Mouse (Mus musculus): Measurements from ENCODE around the gene 4921536K21Rik.
"Not testable (repeated sequence)": the region's sequence is repeated elsewhere in the genome, so short reads cannot be mapped to it uniquely, and the experiment has no call there.

4921536K21Rik gene

GRCm38 (mm10) chr11:3911440-3911839, 16.5 kb upstream of the 4921536K21Rik start:
- not testable (repeated sequence) for DNase-seq (ENCODE audit: low spot score in 2 of 2)

DNA sequence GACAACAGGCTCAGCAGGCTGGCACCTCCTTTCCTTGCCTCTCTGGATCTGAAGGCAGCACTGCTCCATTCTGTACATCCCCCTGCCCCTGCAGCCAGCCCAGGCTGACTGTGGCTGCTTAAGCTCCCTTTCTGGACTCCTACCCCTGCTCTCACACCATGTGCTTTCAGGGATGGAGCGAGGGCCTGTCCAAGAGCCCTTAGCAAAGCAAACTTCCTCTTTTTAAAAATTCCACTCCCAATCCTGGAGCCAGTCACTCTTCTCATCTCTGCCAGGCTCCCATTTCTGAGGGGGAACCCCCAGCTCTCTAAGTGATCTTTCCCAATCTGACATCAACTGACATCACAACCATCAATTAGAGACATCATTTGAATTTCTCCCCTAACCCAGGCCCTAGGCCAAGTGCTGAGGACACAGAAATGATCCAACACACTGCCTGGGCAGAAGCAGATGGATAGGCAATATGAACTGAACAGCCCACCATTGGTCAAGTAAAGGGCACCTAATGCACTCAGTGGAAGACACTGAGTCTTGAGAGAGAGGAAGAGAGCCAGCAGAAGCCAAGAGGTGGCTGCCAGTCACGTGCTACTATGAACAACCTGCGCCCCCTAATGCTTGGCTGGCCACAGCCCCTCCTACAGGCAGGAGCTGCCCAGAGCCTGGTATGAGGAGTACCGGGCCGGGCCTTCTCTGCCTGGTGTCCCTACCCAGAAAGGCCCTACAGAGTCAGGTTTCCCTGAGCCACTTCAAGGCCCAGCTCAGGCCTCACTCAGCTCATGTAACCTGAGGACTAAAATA, 15.8 kb upstream of the 4921536K21Rik start:
- DNase-seq (ENCODE audit: low spot score in 2 of 2) = no peak

- DNase-seq (ENCODE audit: low spot score in 2 of 2) = no peak
Observed at GRCm38 (mm10) chr11:3909236-3909635, 14.3 kb upstream of the 4921536K21Rik start.

DNA sequence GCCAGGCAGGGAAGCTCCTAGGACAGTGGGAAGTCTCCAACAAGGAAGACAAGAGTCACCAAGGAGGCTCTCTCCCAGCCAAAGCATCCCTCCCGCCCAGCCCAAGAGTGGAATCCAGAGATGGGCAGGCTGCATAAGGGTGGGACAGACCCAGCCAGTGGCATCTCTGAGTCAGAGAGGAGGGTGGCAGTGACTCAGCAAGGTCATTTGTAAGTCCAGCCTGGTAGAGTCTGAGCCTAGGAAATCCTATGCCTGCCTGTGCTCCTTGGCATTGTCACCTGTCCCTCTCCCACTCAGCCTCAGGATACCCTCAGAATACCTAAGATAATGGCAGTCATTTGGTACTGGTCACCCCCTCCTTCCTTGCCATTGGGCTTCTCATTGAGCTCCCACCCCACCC, 10.5 kb upstream of the 4921536K21Rik start:
- no peak for DNase-seq (ENCODE audit: low spot score in 2 of 2)

GRCm38 (mm10) chr11:3904673-3905072, 9.8 kb upstream of the 4921536K21Rik start:
- DNase-seq (ENCODE audit: low spot score in 2 of 2) = no peak

DNA sequence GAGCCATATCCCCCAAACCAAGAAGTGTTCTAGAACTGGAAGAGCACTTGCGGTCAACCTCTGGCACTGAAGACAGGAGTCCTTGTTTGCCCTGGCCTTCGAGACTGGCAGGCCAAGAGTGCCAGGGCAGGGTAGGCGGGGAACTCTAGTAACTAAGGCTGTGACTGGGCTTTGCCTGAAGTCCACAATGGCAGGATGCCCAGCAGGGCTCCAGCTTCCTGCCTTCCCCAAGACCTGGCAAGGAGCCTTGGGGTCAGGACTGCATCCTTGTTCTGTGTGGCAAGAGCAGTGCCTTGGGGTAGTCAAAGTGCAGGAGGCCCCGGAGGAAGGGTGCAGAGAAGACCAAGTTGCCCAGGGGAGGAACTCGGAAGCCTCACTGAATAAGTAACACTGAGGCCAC, 8.1 kb upstream of the 4921536K21Rik start:
- DNase-seq (ENCODE audit: low spot score in 2 of 2) = peak in 1 of 2 experiments; percentile 44

- no peak for DNase-seq (ENCODE audit: low spot score in 2 of 2)
Observed at GRCm38 (mm10) chr11:3902516-3902915, 7.6 kb upstream of the 4921536K21Rik start.

DNA sequence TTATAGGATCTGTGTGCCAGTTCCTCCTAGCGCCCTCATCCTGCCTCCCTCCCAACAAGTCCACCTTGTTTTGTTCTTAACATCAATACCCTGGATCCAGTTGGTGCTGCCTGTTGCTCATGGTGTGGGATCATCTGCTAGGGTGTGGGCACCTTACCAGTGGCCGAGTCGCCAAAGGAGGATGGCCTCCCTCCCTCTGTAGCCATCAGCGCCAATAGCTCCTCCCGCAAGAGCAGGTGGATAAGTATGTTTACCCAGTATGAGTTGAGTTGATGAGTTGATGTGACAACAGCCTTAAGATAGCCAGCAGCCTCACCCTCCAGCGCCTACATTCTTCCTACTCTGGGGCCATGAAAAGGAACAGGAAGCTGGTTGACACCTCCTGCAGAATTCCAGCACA, 5.4 kb upstream of the 4921536K21Rik start:
- no peak for DNase-seq (ENCODE audit: low spot score in 2 of 2)

DNA sequence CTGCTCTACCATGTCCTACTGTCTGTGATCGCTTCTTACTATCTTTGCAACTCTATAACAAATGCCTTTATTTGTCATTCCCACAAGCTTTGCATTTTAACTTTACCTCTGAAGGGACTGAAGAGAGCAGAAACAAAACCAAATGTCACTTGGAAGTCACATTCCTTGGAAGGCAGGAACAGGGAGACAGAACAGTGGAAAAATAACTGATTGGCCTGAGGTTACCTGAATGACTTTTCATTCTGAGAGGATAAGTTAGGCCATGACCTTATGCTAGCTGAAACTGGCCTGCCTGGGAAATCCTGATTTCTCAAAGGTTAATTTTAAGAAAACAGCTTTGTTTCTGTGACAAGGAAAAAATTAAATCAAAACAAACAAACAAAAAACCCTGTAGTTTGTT, 1.0 kb upstream of the 4921536K21Rik start:
- no peak for DNase-seq (ENCODE audit: low spot score in 2 of 2)

GRCm38 (mm10) chr11:3895458-3895857, 560 bp upstream of the 4921536K21Rik start:
- no peak for DNase-seq (ENCODE audit: low spot score in 2 of 2)

- DNase-seq (ENCODE audit: low spot score in 2 of 2) = no peak
Observed at GRCm38 (mm10) chr11:3893970-3894369, 928 bp downstream of the 4921536K21Rik start.

GRCm38 (mm10) chr11:3887331-3887730, 7.6 kb downstream of the 4921536K21Rik start:
- no peak for DNase-seq (ENCODE audit: low spot score in 2 of 2)

- no peak for DNase-seq (ENCODE audit: low spot score in 2 of 2)
Observed at GRCm38 (mm10) chr11:3883711-3884110, 11.2 kb downstream of the 4921536K21Rik start.

DNA sequence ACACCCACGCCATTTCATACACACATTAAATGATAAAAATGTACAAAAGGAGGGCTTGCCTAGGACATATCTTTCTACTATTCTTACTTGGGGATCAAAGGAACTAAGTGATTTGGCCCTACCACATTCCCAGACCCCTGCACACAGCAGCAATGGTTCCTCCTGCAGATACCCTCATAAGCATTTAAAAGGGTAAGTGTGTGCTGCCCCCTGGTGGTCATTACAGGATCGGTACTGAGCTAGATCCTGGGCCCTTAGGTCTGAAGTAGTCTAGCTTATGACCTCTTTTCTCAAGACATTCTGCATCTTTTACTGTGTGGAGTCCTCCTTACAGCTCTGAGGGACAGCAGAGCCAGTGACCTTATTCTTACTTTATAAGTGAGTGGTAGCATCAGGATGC, 15.1 kb downstream of the 4921536K21Rik start:
- peak; percentile 68 to 69 for DNase-seq (ENCODE audit: low spot score in 2 of 2)

- DNase-seq (ENCODE audit: low spot score in 2 of 2) = no peak
Observed at GRCm38 (mm10) chr11:3878660-3879059, 16.2 kb downstream of the 4921536K21Rik start.

DNA sequence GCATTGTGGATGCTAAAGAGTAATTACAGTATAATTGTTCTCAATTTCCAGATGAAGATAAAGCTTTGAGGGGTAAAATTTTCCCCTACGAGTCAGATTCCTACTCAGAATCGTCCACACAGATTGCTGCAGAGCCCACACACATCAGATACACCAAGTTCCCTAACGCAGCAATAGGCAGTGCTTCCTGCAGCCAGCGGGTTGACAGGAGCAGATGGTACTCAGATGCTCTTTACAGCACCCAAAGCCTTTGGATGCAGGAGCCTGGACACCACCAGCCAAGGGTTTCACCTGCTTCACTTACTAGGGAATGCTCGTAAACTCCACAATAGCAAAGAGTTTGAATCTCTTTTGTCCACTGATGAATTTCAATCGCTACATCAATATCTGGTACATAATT, 18.5 kb downstream of the 4921536K21Rik start:
- DNase-seq (ENCODE audit: low spot score in 2 of 2) = no peak

DNA sequence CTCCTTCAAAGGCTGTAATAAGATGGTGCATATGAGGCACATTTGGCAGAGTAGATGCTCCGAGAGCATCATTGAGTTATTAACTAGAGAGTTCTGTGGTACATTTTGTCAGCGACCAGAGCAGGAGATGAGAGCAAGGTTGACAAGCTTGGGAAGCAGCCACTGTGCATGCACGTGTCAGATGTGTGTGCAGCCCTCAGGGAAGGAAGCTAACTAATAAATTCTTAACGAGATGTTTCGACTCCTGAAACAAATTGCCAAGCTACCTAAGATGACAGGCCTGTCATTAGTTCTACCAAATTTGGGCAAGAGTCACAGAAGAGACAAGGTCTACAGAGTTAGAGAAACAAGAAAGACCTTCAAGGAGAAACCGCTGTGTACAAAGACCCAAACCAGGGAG, 30.6 kb downstream of the 4921536K21Rik start:
- no peak for DNase-seq (ENCODE audit: low spot score in 2 of 2)

- peak; percentile 53 to 66 for DNase-seq (ENCODE audit: low spot score in 2 of 2)
Observed at GRCm38 (mm10) chr11:3863454-3864112, 31.3 kb downstream of the 4921536K21Rik start, which contains the start of gene Osbp2. Osbp2 (minus strand) TSS chr11:3863903.

DNA sequence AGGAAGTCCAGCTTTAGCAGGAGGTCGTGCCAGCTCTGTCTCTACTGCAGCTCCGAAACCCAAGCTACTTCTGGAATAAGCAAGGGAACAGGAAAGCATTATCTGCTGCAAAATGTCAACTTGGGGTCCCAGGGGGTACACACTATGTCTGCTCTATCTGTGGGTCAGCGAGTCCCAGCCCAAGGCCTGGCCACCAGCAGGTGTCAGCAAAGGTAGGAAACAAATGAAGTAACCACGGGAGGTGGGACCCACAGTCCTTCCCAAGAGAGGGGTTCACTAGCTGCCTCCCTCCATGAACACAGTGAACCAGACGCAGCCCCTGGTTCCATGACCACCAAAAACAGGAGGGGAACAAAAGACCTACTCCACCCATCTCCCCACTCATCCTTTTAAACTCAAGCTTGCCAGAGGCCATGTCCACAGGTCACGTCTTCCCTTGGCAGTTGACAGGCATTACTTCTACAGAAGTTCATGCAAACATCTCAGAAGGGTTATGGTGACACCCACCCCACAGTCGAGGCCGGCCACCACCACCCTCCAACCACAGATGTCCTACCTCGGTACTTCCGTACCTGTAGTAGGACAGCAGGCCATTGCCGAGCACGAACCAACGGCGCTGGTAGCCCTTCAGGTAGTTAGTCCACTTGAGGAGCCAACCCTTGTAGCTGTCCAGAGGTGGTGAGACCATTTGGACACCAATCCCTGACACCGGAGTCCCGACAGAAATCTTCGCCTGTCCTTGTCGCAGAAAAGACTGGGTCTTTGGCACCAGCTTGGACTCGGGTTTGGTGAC, 32.0 kb downstream of the 4921536K21Rik start:
- no peak for DNase-seq (ENCODE audit: low spot score in 2 of 2)

DNA sequence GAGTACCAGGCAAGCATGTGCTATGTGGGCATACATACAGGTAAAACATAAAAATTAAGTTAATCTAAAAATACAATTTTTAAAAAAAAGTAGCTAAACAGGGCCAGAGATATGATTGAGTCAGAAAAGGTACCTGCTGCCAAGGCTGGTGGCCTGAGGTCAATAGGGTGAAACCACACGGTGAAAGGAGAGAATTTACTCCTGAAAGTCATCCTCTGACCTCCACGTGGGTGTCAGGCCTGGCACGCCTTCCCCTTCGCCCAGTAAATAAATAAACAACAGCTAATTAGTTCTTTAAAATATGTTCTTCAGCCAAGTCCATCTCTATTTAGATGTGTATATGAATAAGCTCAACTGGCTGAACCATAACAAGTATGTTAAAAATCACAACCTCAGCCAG, 34.5 kb downstream of the 4921536K21Rik start:
- no peak for DNase-seq (ENCODE audit: low spot score in 2 of 2)

GRCm38 (mm10) chr11:3859778-3860177, 35.1 kb downstream of the 4921536K21Rik start:
- DNase-seq (ENCODE audit: low spot score in 2 of 2) = no peak

GRCm38 (mm10) chr11:3857902-3858301, 37.0 kb downstream of the 4921536K21Rik start:
- DNase-seq (ENCODE audit: low spot score in 2 of 2) = no peak
